Mouse (Mus musculus): ENCODE data around the gene Vmp1.

Vmp1 gene

GRCm38 (mm10) chr11:86683395-86684125 is at the start of gene Vmp1, which contains the start of gene Ptrh2:
Vmp1 (minus strand) TSS chr11:86683836.
Ptrh2 (plus strand) TSS chr11:86683985.
- peak; percentile 88 to 95 for DNase-seq (ENCODE audit: low spot score in 2 of 2)

DNA sequence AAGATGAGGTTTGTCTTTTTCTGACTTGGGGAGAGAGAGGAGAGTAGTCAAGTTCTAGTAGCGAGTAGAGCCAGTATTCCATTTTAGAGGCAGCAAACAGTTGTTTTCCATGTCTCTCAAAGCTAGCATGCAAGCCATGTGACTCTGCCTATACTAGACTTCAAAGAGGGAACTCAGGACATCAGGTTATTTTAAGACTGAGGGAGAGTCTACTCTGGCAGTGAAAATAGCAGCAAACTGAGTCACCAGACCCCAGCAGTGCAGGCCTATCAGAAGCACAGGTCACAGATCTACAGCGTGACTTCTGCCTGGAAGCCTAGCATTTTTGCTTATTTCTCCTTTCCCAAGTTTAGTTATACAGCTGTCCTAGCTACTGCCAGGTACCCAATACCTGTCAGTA is 47.8 kb upstream of the Vmp1 start:
- no peak for DNase-seq (ENCODE audit: low spot score in 2 of 2)

GRCm38 (mm10) chr11:86725607-86726006 is 42.0 kb upstream of the Vmp1 start:
- no peak for DNase-seq (ENCODE audit: low spot score in 2 of 2)

GRCm38 (mm10) chr11:86724982-86725381 is 41.3 kb upstream of the Vmp1 start:
- DNase-seq (ENCODE audit: low spot score in 2 of 2), result no peak

DNA sequence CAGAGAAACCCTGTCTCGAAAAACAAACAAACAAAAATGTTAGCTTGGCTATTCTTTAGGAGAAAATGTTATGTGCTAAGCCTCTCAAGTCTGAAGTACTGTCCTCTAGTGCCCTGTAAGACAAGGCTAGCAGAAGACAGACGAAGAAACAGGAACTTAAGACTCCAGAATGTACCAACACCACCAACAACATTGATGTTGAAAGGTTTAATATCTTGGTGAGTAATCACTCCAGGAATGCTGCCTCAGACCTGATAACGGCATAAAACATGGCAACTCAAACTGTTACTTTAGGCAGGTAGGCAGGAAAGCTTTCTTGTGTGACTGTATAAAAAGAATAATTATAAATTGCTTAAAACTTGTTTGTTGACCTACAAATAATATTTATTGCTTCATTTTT is 40.4 kb upstream of the Vmp1 start:
- DNase-seq (ENCODE audit: low spot score in 2 of 2), result no peak

DNA sequence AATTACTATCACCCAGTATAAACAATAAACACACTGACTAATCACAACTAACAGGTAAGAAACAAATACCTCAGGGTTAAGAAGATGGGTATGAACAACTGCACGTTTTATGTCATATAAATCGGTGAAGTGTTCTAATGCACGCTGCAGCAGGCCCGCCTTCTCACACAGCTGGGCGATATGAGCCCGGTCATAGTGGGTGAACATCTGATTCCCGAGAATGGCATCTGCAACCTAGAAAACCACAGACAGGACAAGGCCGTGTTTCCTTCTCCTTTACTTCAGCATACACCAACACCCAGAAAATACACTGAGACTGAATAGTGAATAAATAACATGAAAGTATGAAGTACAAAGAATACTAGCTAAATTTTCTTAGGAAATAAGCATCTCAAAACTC is 35.8 kb upstream of the Vmp1 start:
- DNase-seq (ENCODE audit: low spot score in 2 of 2), result no peak

DNA sequence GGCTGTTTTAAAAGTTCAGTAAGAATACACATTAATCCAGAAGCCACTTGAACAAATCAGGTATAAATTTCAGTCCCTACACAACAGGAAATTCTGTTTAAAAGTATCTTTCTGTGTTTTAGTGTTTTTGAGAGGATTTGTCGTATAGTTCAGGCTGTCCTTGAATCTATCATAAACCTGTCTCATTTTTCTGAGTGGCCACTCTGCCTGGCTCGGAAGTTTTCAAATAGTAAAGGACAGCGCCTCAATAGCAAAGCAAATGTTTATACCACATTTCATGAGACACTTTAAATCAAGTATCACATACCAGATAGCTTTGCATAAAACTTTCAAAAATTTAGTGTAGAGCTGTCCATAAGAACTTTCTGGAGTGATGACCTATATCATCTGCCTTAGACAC is 34.7 kb upstream of the Vmp1 start:
- no peak for DNase-seq (ENCODE audit: low spot score in 2 of 2)

DNA sequence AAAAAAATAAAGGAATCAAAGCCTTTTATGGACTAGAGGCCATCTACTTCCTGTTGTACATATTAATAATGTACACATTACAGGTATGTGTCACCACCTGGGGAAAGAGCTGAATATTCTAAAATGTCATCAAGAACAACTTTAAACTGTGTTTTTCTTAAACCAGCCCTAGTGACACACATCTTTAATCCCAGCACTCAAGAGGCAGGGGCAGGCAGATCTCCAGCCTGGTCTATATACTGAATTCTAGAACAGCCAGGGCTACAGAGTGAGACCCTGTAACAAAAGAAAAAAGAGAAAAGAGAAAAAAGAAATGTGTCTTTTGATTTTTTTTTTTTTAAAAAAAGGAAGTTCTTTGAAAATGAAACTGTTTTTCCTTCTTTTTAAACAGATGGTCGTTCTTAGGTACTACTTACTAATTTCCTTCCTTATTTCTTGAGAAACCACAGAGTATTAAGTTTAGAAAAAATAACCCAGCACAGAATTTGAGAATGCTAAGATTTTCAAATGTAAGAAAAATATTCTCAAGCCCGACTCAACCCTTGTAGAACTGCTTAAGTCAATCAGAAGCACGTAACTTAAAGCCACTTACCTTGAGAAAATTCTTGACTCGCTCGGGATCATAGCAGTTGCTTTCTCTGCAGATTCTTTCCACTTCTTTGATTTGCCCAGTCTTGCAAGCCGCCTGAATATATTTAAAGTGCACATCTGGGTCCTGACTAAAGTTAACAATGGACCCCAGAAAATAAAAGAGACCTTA is 33.9 kb upstream of the Vmp1 start:
- DNase-seq (ENCODE audit: low spot score in 2 of 2), result no peak

GRCm38 (mm10) chr11:86714606-86715005 is 31.0 kb upstream of the Vmp1 start:
- no peak for DNase-seq (ENCODE audit: low spot score in 2 of 2)

DNA sequence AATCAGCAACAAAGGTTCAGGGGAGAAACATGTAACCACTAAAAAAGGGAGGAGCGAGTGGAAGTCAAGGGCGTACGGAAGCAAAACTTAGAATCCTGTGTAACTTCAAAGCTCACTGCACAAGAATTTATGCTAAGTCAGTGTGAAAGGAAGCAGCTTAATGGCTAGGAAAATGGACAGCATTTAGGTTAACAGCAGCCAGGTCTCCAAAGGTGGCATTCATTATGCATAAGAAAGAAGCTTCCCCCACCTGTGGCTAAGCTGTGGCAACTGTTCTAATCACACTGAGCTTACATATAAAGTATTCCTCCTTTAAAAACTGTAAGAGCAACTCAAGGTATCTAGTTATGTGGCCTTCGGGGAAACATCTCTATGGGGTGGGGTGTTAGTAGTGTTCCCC is 17.5 kb upstream of the Vmp1 start:
- DNase-seq (ENCODE audit: low spot score in 2 of 2), result no peak

DNA sequence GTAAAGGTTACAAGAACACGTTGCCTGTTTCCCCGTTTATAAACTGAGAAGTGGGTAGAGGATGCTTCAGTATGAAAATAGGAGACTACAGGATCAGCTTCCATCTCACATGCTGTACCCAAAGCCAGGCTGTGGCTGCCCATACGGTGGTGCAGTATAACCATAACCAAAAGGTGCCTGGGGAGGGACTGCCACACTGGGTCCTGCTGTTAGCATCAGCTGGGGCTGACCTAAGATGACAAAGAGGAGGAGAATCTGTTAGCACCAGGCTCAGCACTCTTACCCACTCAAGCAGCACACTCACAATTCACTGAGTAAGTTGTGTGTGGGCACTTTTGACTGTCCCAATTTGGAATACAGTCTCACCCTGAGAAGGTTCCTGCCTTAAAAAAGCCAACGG is 11.8 kb upstream of the Vmp1 start:
- DNase-seq (ENCODE audit: low spot score in 2 of 2), result no peak

GRCm38 (mm10) chr11:86692546-86692945 is 8.9 kb upstream of the Vmp1 start:
- no peak for DNase-seq (ENCODE audit: low spot score in 2 of 2)

GRCm38 (mm10) chr11:86691956-86692355 is 8.3 kb upstream of the Vmp1 start:
- DNase-seq (ENCODE audit: low spot score in 2 of 2), result no peak

DNA sequence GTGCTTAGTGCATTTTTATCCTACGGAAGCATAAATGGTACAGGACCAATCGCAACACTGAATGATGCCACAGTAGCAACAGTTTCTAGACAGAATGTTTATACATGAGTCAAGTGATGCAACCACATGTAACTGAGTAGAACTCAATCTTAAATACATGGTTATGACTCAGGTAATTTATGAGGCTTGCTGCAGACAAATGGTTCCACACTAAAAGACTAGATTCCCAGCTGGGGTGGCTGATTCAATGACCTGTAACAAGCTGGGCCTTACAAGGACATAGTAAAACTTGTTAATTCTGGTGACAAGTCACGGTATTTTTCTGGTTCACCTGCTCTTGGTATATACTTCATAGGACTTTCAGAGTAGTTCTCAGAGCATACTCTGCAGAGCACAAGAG is 7.8 kb upstream of the Vmp1 start:
- DNase-seq (ENCODE audit: low spot score in 2 of 2), result no peak

- DNase-seq (ENCODE audit: low spot score in 2 of 2), result no peak
These were observed 6.7 kb upstream of the Vmp1 start for GRCm38 (mm10) chr11:86690383-86690782.

DNA sequence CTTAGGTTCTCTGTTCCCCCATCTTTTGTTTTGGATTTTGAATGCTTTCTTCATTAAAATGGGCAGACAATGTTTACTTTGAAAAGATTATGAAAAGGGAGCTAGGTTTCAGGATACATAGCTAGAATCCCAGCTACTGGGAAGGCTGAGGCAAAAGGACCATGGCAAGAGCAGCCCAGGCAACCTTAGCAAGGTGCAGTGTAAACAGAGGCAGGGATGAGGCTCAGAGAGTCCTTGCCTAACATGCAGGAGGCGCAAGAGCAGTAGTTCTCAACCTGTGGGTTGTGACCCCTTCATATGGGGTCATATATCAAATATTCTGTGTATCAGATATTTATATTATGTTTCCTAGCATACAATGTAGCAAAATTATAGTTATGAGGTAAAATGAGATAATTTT is 1.7 kb upstream of the Vmp1 start:
- no peak for DNase-seq (ENCODE audit: low spot score in 2 of 2)

- no peak for DNase-seq (ENCODE audit: low spot score in 2 of 2)
These were observed 733 bp upstream of the Vmp1 start for GRCm38 (mm10) chr11:86684126-86685012.

GRCm38 (mm10) chr11:86682861-86683260 is 775 bp downstream of the Vmp1 start:
- no peak for DNase-seq (ENCODE audit: low spot score in 2 of 2)

- no peak for DNase-seq (ENCODE audit: low spot score in 2 of 2)
These were observed 2.2 kb downstream of the Vmp1 start for GRCm38 (mm10) chr11:86681423-86681822.

DNA sequence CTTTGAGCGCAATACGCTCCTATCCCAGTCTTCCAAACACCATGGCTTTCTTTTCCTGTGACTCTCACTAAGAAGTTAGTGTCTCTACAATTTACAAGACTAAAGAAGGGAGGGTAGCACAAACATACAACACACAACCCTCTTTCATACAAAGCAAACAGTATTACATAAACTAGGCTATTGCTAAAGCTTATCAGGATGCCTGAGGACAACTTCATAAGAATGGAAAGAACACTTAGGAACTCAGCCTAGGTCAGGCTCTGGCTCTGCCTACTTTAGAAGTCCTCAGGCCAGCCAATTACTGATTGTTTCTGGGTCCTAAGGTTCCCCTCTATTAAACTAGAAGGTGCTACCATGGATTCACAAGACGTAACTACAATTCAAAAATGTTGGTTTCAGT is 2.9 kb downstream of the Vmp1 start:
- DNase-seq (ENCODE audit: low spot score in 2 of 2), result no peak

DNA sequence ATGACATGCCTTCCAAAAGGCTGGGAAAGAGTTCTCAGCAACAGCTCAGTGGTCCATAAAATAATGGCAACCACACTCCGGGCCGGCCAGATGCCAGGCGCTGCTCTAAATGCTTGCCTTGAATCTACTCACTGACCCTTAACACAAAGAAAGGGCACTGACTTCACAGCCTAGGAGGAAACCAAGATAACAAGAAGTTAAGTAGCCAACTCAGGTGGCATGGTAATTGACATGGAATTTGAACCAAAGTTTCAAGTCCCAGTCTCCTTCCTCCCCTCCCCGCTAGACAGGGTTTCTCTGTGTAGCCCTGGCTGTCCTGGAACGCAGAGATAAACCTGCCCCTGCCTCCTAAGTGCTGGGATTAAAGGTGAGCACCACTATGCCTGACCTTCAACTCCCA is 4.7 kb downstream of the Vmp1 start:
- DNase-seq (ENCODE audit: low spot score in 2 of 2), result no peak

GRCm38 (mm10) chr11:86675520-86675919 is 8.1 kb downstream of the Vmp1 start:
- no peak for DNase-seq (ENCODE audit: low spot score in 2 of 2)
